Mouse (Mus musculus): ENCODE results near the gene Ccnl2. TPM values are rescaled to one million over a fixed set of nuclear protein-coding genes. Genes with fewer than 3 reads are reported as not detected.

The Ccnl2 gene
- polyA plus RNA-seq, 1 experiment from 2014 or later = 181 TPM

DNA sequence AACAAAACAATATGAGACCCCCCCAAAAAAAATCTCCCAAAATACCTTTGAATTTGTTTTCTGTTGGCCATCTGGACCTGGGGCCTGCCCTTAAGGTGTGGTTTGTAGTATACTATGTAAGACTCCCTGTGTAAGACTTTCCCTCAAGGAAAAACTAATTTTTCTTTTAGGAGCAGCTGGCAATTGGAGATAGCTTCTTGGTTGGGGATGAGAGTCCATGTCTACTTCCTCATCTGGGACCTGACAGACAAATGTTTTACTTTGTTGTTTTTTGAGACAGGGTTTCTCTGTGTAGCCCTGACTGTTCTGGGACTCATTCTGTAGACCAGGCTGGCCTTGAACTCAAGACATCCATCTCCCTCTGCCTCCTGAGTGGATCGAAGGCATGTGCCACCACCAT is 10.2 kb upstream of the Ccnl2 start:
- no peak overlapping the region for H3K4me3 ChIP-seq (ENCODE audit: low read depth, low read length)
- H3K4me1 ChIP-seq (ENCODE audit: control insufficient read depth, insufficient read depth, low read length) = peaks cover 9% of the 10 kb centered on the region; the same call in 1 of the 2 replicates
- H3K4me2 ChIP-seq (ENCODE audit: low read depth, severe bottlenecking) = no peak overlapping the region
- H3K27me3 ChIP-seq (ENCODE audit: control insufficient read depth, insufficient read depth, low read length) = no peaks in the 10 kb centered on the region
- DNase-seq (ENCODE audit: low spot score) = no peak
- 100% methylated on average over 1 of the region's 1 CpGs for WGBS
- H3K36me3 ChIP-seq (ENCODE audit: control insufficient read depth, insufficient read depth, low read length) = no peaks in the 10 kb centered on the region
- no peak for ATAC-seq (ENCODE audit: insufficient number of reproducible peaks, low FRiP score, low TSS enrichment, low read depth)
- no peak overlapping the region for H3K9ac ChIP-seq (ENCODE audit: low read length)
- H3K27ac ChIP-seq (replicated peaks; ENCODE audit: low read depth, low read length) = no peak overlapping the region
- no peaks in the 10 kb centered on the region for H3K9me3 ChIP-seq (ENCODE audit: control insufficient read depth, low read length)

DNA sequence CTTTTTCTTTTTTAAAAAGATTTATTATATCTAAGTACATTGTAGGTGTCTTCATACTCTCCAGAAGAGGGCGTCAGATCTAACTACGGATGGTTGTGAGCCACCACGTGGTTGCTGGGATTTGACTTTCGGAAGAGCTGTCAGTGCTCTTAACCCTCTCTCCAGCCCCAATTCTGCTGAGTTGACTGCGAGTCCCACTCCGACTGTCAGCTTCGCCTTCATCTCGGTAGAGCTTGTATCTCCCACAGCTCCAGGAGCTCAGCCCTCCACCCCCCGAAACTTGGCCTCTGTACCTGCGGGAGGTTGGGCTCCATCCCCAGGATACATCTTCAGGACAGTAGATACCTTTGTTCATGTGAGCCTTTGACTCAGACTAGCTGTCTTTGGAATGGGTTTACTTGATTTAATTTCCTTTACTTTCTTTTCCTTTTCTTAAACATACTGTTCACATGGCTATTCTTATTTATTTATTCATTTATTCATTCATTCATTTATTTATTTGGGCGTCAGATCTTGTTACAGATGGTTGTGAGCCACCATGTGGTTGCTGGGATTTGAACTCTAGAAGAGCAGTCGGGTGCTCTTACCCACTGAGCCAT is 9.4 kb upstream of the Ccnl2 start, which contains the start of gene Mrpl20:
Mrpl20 (plus strand) TSS at position 138 of the 599 bp plus-strand sequence.
- Histone ChIP-seq H3K36me3 (ENCODE audit: control insufficient read depth, insufficient read depth, low read length) (peaks cover 4% of the 10 kb centered on the region; the same call in 1 of the 2 replicates), H3K27ac (replicated peaks; ENCODE audit: low read depth, low read length) (no peak within 1 kb of the TSS), H3K4me1 (ENCODE audit: control insufficient read depth, insufficient read depth, low read length) (peaks cover 9% of the 10 kb centered on the region; the same call in 1 of the 2 replicates), H3K9ac (ENCODE audit: low read length) (peak within 1 kb of the TSS; percentile 74), H3K27me3 (ENCODE audit: control insufficient read depth, insufficient read depth, low read length) (no peaks in the 10 kb centered on the region), H3K4me2 (ENCODE audit: low read depth, severe bottlenecking) (peak within 1 kb of the TSS; percentile 55), H3K9me3 (ENCODE audit: control insufficient read depth, low read length) (no peaks in the 10 kb centered on the region), H3K4me3 (ENCODE audit: low read depth, low read length) (peak within 1 kb of the TSS; percentile 82)
- peak; percentile 34 for DNase-seq (ENCODE audit: low spot score)
- 10% methylated on average over 12 of the region's 12 CpGs for WGBS
- ATAC-seq (ENCODE audit: insufficient number of reproducible peaks, low FRiP score, low TSS enrichment, low read depth) = no peak

DNA sequence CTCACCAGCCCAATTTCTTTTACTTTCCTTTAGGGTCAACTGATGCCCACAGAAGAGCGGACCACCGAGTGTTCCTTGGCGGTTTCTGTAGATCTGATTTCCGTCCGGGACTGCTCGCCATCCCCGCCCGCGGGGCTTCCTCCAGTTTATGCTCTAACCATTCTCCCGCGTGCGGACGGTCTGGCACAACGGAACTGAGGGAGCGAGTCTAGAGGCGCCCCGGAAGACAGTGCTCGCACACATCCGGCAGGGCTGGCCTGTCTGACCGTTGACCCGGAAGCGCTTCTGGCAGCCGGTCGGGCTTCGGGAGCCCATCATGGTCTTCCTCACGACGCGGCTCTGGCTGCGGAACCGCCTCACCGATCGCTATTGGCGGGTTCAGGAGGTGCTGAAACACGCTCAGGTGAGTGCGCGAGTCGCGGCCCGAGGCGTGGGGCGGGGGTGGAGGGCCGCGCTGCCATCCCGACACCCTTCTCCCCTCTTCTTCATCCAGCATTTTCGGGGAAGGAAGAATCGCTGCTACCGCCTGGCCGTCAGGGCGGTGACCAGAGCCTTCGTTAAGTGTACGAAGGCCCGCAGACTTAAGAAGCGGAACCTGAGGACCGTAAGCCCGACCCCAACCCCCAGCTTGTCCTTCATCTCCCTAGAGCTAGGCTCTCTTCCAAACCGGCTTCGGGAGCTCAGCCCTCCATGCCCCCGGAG is 8.8 kb upstream of the Ccnl2 start:
- DNase-seq (ENCODE audit: low spot score) = peak; percentile 99

DNA sequence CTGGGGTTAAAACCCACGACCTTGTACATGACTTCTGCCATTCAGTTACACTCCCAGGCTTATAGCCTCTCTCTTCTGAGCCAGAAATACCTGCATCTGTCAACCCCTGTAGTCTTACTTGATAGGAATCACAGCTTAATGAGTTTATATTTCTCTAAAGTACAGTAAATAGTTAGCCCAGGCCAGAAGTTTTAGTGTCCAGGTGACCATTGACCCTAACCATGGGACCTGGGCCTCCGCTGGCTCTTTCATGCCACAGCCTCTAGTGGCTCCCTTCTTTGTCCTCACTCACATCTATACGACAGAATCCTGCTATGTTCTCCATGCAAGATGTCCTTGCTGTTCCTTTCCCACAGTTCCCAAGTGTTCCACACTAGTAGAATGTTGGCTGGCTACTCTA is 4.4 kb upstream of the Ccnl2 start:
- H3K9ac ChIP-seq (ENCODE audit: low read length) = no peak overlapping the region
- ATAC-seq (ENCODE audit: insufficient number of reproducible peaks, low FRiP score, low TSS enrichment, low read depth) = no peak
- no peak overlapping the region for H3K27ac ChIP-seq (replicated peaks; ENCODE audit: low read depth, low read length)
- H3K4me1 ChIP-seq (ENCODE audit: control insufficient read depth, insufficient read depth, low read length) = peaks cover 9% of the 10 kb centered on the region; the same call in 1 of the 2 replicates
- WGBS = 91% methylated on average over 3 of the region's 3 CpGs
- H3K27me3 ChIP-seq (ENCODE audit: control insufficient read depth, insufficient read depth, low read length) = no peaks in the 10 kb centered on the region
- H3K4me3 ChIP-seq (ENCODE audit: low read depth, low read length) = no peak overlapping the region
- peaks cover 23% of the 10 kb centered on the region for H3K36me3 ChIP-seq (ENCODE audit: control insufficient read depth, insufficient read depth, low read length)
- H3K9me3 ChIP-seq (ENCODE audit: control insufficient read depth, low read length) = no peaks in the 10 kb centered on the region
- no peak overlapping the region for H3K4me2 ChIP-seq (ENCODE audit: low read depth, severe bottlenecking)
- DNase-seq (ENCODE audit: low spot score) = no peak

More for the DNA sequence above, 8.8 kb upstream of the Ccnl2 start:
- ATAC-seq (ENCODE audit: insufficient number of reproducible peaks, low FRiP score, low TSS enrichment, low read depth) = peak; percentile 93
- Histone ChIP-seq H3K4me2 (ENCODE audit: low read depth, severe bottlenecking) (peak overlapping the region; percentile 55), H3K9ac (ENCODE audit: low read length) (peak overlapping the region; percentile 74), H3K36me3 (ENCODE audit: control insufficient read depth, insufficient read depth, low read length) (peaks cover 11% of the 10 kb centered on the region), H3K9me3 (ENCODE audit: control insufficient read depth, low read length) (no peaks in the 10 kb centered on the region), H3K4me1 (ENCODE audit: control insufficient read depth, insufficient read depth, low read length) (peaks cover 9% of the 10 kb centered on the region; the same call in 1 of the 2 replicates), H3K27ac (replicated peaks; ENCODE audit: low read depth, low read length) (no peak overlapping the region), H3K27me3 (ENCODE audit: control insufficient read depth, insufficient read depth, low read length) (no peaks in the 10 kb centered on the region), H3K4me3 (ENCODE audit: low read depth, low read length) (peak overlapping the region; percentile 82)
- under 1% methylated on average over 56 of the region's 58 CpGs for WGBS

DNA sequence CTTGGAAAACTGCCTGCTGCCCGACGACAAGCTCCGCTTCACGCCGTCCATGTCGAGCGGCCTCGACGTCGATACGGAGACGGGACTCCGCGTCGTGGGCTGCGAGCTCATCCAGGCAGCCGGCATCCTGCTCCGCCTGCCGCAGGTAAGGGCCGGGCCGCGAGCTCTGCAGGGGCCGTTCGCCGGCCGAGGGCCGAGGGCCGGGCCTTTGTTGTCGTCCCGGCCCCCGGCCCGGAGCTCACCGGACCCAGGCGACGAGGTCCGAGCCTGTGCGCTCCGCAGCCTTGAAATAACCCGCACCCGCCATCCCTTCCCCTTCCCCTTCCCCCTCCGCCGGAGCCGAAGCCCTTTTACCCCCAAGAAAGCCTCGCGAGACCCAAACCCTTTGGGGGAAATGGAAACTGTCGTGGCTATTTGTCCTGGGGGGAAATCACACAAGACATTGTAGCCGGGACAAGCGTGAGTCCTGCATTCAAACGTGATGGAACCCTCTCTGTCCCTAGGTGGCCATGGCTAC is 434 bp downstream of the Ccnl2 start:
- Histone ChIP-seq H3K4me1 (ENCODE audit: control insufficient read depth, insufficient read depth, low read length) (peaks cover 9% of the 10 kb centered on the region), H3K4me3 (ENCODE audit: low read depth, low read length) (peak overlapping the region; percentile 100), H3K9me3 (ENCODE audit: control insufficient read depth, low read length) (no peaks in the 10 kb centered on the region), H3K9ac (ENCODE audit: low read length) (peak overlapping the region; percentile 99), H3K36me3 (ENCODE audit: control insufficient read depth, insufficient read depth, low read length) (peaks cover 40% of the 10 kb centered on the region), H3K4me2 (ENCODE audit: low read depth, severe bottlenecking) (peak overlapping the region; percentile 89), H3K27me3 (ENCODE audit: control insufficient read depth, insufficient read depth, low read length) (no peaks in the 10 kb centered on the region), H3K27ac (replicated peaks; ENCODE audit: low read depth, low read length) (peak overlapping the region; percentile 79)
- ATAC-seq (ENCODE audit: insufficient number of reproducible peaks, low FRiP score, low TSS enrichment, low read depth) = peak; percentile 19; the same call in 1 of the 2 replicates
- WGBS = under 1% methylated on average over 49 of the region's 49 CpGs
- DNase-seq (ENCODE audit: low spot score) = peak; percentile 47

DNA sequence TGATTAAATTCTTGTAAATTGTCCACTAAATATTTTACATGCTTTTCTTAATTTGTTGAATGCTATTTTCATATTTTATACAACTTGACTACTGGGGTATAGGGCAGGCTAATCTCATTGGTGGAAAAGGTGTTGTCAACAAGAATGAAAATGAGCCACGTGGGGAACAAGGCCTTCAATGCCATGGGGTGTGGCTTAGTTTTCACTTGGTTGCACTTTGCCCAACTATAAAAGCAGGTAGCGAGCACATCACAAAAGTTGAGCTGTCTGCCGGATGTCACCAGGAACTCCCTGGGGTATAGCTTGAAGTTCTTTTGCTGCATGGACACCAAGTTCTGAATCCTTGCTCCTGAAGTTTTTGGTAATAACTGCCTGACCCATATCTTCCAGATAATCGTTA is 5.2 kb downstream of the Ccnl2 start:
- H3K9ac ChIP-seq (ENCODE audit: low read length) = no peak overlapping the region
- peaks cover 9% of the 10 kb centered on the region for H3K4me1 ChIP-seq (ENCODE audit: control insufficient read depth, insufficient read depth, low read length)
- no peaks in the 10 kb centered on the region for H3K9me3 ChIP-seq (ENCODE audit: control insufficient read depth, low read length)
- ATAC-seq (ENCODE audit: insufficient number of reproducible peaks, low FRiP score, low TSS enrichment, low read depth) (no peak), DNase-seq (ENCODE audit: low spot score) (no peak)
- no peak overlapping the region for H3K4me3 ChIP-seq (ENCODE audit: low read depth, low read length)
- WGBS = 93% methylated on average over 4 of the region's 4 CpGs
- peaks cover 51% of the 10 kb centered on the region for H3K36me3 ChIP-seq (ENCODE audit: control insufficient read depth, insufficient read depth, low read length)
- H3K4me2 ChIP-seq (ENCODE audit: low read depth, severe bottlenecking) = no peak overlapping the region
- no peaks in the 10 kb centered on the region for H3K27me3 ChIP-seq (ENCODE audit: control insufficient read depth, insufficient read depth, low read length)
- no peak overlapping the region for H3K27ac ChIP-seq (replicated peaks; ENCODE audit: low read depth, low read length)

DNA sequence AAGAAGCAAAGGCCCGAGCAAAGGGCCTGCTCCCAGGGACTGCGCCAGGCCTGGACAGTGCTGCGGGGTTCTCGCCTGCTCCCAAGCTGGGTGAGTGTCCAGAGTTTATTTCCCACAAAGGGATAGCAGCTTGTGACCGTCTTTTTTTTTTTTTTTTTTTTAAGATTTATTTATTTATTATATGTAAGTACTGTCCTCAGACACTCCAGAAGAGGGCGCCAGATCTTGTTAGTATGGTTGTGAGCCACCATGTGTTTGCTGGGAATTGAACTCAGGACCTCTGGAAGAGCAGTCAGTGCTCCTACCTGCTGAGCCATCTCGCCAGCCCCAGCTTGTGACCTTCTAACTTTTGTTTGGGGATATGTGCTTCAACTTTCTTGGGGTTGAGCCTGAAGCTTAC is 8.7 kb downstream of the Ccnl2 start:
- DNase-seq (ENCODE audit: low spot score) (peak; percentile 51), ATAC-seq (ENCODE audit: insufficient number of reproducible peaks, low FRiP score, low TSS enrichment, low read depth) (no peak)
- H3K27ac ChIP-seq (replicated peaks; ENCODE audit: low read depth, low read length) = no peak overlapping the region
- no peaks in the 10 kb centered on the region for H3K4me1 ChIP-seq (ENCODE audit: control insufficient read depth, insufficient read depth, low read length)
- H3K9ac ChIP-seq (ENCODE audit: low read length) = no peak overlapping the region
- no peak overlapping the region for H3K4me3 ChIP-seq (ENCODE audit: low read depth, low read length)
- no peaks in the 10 kb centered on the region for H3K9me3 ChIP-seq (ENCODE audit: control insufficient read depth, low read length)
- H3K36me3 ChIP-seq (ENCODE audit: control insufficient read depth, insufficient read depth, low read length) = peaks cover 55% of the 10 kb centered on the region
- H3K27me3 ChIP-seq (ENCODE audit: control insufficient read depth, insufficient read depth, low read length) = no peaks in the 10 kb centered on the region
- 82% methylated on average over 7 of the region's 7 CpGs for WGBS
- no peak overlapping the region for H3K4me2 ChIP-seq (ENCODE audit: low read depth, severe bottlenecking)

DNA sequence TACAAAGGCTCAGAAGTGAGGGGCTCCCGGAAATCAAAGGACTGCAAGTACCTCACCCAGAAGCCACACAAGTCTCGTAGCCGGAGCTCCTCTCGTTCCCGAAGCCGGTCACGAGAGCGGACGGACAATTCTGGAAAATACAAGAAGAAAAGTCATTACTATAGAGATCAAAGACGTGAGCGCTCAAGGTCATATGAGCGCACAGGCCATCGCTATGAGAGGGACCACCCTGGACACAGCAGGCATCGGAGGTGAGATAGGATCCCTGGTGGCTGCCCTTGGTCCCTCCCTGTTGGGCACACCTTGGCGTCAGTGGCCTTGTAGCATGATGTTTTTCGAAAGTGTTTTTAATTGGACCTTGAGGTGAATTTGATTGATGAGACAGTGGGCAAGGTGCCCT is 11.2 kb downstream of the Ccnl2 start:
- Histone ChIP-seq H3K9me3 (ENCODE audit: control insufficient read depth, low read length) (no peaks in the 10 kb centered on the region), H3K9ac (ENCODE audit: low read length) (no peak overlapping the region), H3K4me3 (ENCODE audit: low read depth, low read length) (no peak overlapping the region), H3K4me1 (ENCODE audit: control insufficient read depth, insufficient read depth, low read length) (no peaks in the 10 kb centered on the region), H3K36me3 (ENCODE audit: control insufficient read depth, insufficient read depth, low read length) (peaks cover 45% of the 10 kb centered on the region), H3K4me2 (ENCODE audit: low read depth, severe bottlenecking) (no peak overlapping the region), H3K27me3 (ENCODE audit: control insufficient read depth, insufficient read depth, low read length) (no peaks in the 10 kb centered on the region), H3K27ac (replicated peaks; ENCODE audit: low read depth, low read length) (no peak overlapping the region)
- WGBS = 96% methylated on average over 16 of the region's 16 CpGs
- no peak for DNase-seq (ENCODE audit: low spot score)
- ATAC-seq (ENCODE audit: insufficient number of reproducible peaks, low FRiP score, low TSS enrichment, low read depth) = no peak

Measured in limb, embryonic 11.5 days (tissue).